Mouse (Mus musculus) ovary, postnatal 10 days (tissue): ENCODE measurements around the gene Cbx5.

Experiments
- DNase-seq: peaks from one replicate; pipeline ENCODE4 v3.0.0; 2022; ENCODE audit warnings: low spot score

Gene Cbx5

DNA sequence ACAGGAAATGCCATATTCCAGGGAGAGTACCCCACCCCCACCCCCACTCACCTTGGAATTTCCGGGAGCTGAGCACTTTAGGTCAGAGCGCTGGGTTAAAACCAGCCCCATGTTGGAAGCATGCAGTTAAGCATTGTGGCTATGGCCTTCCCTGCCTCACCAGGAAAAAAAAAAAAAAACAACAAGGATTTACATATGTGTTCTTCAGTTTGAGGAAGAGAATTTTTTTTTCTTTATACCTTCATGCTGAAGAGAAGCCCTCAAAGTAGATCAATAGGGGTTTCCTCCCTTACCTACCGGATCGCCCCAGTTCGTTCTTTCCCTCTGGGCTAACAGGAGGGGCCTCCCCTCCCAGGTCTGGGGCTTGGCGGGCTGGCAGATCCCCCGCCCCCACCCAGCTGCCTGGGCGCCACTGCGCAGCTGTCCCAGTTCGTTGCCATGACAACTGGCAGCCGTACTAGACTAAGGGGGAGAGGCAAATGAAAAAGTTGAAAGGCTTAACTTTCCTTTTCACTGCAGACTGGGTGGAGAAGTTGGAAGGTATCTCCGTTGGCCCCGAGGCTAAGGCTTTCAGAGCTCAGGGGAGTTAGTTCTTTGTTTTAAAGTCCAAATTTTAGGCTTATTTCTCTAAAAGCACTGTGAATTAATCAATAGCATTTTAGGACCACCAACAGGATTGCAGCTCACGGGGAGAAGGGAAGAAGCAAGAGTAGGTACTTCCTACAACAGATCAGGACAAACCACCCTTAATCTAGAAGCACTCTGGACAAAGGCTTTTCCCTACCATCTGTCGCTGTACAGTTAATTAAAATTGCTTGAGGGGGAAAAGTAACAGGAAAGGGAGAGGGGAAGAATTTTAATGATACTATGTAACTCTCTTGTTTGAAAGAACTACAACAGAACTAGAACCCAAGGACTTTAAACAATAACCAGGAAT, 24.4 kb downstream of the Cbx5 start:
- DNase-seq = peak; percentile 72

DNA sequence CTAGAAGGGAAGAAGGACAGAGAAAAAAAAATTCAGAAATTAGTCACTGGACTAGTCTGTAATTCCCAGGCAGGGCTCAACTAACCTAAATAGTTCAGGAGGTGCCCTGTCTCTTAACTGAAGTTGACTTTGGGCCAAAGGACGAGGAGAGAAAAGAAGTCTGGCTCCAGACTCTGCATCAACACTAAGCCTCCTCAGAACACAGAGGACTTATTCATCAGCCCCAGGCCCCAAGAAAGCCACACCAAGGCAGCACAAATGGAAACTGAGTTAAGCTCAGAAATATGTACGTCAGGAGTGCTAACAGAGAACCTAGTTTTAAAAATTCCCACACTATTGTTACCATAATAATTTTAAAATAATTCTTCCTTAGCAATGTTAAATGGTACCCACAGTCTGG, 25.5 kb downstream of the Cbx5 start:
- no peak for DNase-seq

DNA sequence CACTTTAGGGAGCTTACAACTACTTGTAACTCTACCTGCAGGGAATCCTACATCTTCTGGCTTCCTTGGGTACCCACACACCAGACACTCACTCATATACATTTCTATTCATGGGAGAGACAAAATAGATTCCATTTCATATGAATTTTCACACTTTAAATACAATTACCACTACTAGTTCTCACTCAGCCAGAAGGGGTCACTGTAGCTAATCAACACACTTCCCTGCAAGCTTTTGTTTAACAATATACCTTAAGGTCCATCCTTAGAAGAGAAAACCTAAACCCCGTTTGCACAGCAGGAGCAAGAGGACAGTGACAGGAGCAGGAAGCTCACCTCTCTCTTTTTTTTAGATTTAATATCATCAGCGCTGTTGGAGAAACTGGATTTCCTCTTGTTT, 34.5 kb downstream of the Cbx5 start:
- no peak for DNase-seq

DNA sequence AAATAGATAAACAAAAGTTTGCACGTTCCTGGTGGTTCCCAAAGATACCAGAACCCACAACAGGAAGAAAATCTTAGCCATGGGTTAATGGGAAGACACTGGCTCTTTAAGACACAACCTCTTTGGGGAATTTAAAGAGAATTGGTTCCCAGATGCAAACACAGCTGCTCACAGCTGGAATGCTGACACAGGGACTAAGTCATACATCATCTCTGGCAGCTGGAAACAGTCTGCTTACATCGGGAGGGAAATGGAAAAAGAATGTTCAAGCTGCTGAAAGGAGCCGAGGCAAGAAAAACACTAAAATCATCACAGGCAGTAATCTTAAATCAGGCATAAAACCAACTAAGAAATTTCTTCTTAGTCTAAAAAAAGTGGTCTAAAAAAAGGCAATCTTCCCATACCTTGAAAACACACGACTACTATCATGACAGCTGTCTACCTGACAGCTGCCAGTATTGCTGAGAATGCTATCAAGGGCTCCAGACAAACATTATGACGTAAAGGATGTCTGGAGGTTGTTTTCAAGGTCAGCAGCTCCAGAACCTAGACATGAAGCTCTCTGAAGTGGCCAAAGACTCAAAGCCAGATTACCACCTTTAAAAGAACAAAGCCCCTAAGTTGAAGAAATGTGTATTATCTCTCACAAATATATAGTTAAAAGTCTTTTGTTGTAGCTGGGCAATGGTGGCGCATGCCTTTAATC, 37.4 kb downstream of the Cbx5 start:
- no peak for DNase-seq

DNA sequence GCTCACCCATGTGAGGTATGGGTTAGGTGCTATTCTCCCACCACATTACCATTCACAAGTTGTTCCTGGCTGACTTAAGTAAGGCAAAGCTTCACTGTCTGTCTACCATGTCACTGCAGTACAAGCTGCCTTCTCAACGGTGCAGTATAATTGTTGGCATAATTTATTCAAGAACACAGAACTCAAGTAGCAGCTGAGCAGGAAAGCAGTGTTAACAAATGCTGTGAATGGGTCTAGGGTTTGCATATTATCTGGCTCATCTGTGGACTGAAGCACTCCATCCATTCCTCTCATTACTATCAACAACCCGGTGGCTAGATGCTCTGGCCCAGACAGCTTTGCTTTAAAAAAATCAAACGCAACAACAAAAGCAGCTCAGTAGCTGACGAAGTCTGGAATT, 41.8 kb downstream of the Cbx5 start:
- no peak for DNase-seq

DNA sequence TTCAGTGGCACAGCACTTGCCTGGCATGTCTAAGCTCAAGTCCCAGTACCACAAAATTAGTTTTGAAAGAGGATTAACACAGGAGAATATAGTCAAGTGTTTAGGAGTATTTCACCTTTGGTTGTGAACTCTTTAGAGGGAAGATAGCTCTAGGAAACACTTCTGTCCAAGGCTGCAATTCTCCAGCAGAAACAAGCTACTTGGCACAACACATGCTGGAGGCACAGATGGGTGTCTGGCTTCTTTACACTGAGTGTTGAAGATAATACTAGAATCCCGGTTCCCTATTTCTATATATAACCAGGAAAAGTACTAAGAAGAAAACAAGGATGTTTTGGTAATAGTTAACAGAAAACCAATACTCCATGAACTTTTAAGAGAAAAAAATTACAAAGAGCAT, 42.8 kb downstream of the Cbx5 start:
- DNase-seq = no peak

DNA sequence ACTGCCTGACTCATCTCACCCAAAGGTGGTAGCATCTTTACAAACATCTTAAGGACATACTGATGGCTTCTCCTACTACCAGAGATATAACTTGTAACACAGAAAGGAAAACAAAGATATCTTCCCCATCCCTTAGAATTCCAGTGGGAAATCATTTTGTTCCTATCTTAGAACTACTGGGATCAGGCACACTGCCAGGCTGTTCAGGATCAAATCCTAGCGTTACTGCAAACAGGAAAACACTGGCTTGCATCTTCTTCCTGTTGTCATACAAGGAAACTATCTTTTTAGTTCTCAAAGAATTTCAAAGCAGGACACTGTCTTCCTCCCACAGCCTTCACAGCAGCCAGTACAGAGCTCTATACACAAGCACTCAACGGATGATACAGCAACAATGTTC, 46.0 kb downstream of the Cbx5 start:
- no peak for DNase-seq

DNA sequence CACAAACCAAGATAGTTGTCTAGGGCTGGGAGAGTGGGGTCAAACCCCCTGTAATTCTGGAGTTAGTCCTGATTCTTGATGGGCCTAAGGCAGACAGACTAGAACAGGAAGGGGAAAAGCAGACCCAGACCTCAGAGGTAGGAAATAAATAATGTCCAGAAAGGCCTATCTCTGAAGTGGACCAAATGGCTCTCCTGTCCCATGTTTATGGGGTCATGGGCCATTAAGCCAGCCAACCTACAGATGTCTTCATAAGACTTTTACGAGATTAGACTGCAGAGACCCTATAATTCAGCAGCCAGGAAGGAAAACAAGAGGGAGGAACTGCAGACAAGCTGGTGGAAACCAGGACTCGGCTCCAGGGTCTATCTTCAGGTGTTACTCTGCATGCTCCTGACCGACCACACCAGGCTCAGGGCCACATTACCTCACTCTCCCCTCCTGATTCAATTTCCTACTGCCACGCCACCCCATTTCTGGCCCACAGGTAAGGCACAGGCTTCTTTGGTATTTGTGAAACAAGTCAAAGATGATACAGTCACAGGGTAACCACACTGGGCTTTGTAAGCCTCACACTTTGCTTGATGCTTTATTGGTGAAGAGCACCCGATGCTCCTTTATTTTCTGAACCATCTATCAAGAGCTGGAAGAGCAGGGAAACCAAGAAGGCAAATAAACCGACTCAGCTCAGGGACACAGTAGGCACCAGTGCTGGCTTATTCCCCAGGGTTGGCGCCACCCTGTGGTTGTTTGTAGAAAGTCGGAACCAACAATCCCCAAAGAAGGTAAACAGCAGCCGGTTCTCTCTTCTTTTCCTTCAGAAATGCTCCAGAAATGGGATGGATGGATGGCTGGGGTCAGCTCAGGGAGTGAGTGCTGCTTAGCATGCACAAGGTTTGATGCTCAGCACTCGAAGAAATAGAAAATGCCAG, 48.8 kb downstream of the Cbx5 start:
- no peak for DNase-seq

DNA sequence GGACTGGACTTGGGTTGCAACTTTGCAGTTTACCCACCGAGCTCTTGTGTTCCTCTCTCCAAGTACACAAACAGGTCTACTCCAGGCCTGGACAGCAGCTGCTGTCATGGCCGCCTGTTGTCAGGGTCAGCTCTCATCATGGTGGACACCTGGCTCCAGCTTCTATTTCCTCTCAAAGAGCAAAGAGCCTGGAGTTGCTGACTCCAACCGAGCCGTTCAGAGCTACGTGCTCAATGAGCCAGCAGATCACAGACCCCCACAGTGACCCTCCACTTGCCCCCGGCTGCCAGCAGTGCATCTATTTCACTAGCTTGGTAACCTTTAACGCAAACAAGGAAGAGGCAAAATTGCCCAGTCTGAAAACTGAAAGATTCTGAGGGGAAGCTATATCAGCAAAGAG, 49.5 kb downstream of the Cbx5 start:
- no peak for DNase-seq

DNA sequence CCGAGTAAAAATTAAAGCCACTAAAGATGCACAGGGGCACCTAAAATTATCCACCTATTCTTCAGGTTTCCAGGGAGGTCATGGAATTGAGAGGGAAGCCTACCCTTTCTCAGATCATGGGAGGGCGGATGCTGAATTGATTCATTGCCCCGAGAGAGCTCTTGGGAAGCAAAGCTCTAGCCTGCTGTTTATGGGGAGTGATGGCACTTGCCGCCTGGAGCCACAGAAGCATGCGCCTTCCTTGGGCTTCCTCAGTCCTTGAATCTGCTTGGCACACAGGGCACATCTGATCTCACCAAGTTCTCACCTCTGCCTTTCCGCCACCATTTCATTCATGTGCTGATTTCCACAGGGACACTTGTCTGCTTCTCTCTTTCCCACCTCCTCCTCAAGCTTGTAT, 51.8 kb downstream of the Cbx5 start:
- DNase-seq = no peak

DNA sequence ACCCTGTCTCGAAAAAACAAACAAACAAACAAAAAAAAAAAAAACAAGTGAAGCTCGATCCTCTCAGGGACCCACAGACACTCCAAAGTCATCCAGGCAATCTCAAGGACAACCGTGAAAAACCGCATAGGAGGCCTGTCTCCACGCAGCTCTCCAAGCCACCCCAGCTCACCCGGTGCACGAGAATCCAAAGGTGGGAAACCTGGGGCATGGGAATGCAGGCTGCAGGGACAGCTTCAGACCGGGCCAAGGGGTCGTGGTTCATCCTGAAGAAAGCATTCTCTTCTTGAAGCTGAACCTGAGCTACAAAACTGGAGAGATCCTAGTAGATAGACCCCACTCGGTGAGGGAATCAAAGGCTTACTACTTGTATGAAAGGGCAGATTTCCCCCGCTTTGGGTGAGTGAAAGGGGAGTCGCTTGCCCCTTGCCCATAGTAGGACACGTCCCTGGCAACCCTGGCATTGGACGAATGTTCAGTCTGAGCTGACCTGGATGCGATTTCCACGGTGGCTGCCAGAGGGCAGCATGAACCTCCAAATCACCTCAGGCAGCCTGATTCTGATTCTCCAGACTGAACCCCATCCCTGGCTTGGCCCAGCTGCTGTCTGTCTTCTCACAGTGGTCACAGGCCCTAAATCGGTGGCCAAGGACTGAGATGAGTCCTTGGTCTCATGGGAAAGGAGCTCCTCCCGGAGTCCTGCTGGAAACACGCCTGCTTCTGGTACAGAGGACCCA, 54.0 kb downstream of the Cbx5 start:
- DNase-seq = no peak

DNA sequence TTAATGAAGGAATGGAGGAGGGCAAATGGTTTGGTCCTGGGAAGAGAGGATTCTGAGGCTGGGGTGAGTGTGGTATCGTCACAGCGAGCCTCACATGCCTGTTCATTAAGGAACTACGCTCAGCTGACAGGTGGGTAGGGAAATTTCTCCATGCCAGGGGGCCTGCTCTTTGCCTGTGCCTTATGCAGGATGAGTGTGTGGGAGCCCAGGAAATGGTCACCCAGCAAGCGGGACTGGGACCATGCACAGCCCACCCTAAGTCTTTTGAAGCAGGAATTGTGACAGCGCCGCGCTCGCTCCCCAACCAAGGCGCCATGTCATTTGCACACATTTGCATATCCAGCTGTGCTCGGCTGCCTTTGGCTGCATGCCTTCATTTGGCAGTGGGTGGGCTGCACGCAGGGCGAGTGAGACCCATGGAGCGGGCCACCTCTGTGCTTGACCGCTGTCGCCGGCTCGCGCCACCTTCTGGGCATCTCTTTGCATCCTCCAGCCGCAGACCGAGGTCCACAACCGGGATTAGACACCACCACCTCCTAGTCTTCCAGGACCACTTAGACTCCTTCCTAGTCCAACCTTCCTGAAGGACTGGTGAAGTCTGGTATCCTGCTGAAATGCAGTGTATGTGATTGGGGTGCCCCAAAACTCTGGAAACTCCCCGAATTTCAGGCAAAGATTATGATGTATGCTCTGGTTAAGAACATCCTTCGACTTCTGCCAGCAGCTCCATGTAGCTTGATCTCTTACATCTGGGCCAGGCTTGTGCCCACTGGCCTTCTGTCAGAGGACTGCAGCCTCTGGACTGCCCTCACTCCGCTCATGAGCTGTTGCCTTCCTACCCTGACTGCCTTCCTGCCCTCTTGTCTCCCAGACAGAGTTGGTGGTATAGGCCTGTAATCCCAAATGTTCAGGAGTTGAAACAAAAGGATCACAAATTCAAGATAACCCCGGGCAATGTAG, 55.7 kb downstream of the Cbx5 start:
- DNase-seq = no peak

DNA sequence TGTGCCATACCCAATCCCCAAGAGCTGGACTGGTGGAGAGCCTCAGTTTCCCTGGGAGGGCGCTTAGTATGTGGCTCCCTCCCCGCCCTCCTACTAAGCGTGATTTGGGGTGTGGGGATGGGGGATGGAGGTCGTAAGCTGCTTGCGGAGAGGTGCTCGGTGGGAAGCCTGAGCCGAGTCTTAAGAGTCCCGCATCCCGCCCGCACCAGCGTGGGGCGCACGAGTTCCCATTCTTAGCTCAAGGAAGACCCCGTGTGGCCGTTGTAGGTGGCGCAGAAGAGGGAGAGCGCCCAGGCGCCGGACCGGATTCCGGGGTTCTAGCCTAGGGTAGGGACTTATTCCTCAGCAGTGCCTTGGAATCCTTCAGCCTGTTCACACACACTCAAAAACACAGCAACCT, 56.5 kb downstream of the Cbx5 start:
- DNase-seq = no peak

DNA sequence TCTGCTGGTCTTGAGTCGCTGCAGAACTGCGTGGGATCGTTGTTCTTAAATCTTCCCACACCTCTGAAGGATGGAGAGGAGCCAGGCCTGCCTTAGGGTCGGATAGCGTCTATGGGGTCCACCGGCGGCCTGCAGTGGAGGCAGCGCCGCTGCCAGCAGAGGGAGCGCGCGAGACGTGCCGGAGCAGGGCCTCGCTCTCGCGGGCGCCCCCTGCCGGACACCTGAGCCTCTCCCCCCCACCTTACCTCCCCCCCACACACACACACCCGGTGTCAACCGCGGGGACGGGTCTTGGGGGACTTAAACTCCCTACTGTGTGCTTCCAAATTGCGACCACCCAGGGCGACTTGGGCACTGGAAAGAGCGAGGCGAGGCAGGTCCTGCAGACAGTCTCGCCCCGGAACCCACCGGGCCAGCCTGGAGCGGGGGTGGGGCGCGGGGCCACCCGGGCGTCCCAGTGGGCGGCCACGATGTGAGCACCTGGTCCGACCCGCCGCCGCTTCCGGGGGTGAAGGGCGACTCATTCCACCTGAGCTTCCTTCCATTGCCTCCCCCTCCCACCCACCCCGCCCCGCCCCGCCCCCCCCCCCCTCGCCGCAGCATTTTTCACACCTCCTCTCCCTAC, 57.3 kb downstream of the Cbx5 start:
- DNase-seq = no peak

DNA sequence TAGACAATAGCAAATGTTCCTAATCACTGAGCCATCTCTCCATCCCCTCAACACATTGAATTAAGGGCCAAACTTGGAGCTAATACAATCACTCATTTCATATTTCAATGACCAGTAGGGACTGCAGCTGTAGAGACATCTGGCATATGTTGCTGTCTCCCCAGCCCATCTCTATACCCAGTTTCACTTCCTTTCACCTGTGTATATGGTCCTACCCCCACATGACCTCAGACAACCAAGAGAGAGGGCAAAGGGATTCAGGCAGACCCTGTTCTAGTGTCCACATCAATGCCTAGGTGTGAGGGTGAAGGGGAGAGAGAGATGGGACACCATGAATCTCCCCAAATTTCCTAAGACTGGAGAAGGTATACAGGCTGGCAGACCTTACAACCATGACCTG, 59.2 kb downstream of the Cbx5 start:
- no peak for DNase-seq

DNA sequence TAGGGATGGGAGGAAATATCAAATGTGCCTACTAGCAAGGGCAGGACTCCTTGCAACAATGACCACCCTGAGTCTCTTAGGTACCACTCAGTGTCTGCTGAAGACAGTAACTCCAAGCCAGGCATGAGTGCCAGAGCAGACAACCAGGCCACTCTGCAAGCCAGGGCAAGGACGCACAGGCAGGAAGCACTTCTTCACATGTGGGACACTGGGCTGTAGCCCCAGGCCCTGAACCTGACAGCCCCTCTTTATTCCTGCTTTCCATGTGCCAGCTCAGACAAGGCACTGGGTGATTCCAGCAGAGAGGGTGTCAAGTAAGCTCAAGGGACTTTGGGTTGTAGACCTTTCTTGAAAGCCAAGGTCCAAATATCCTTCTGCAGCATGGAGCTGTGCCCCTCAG, 60.8 kb downstream of the Cbx5 start:
- DNase-seq = no peak

DNA sequence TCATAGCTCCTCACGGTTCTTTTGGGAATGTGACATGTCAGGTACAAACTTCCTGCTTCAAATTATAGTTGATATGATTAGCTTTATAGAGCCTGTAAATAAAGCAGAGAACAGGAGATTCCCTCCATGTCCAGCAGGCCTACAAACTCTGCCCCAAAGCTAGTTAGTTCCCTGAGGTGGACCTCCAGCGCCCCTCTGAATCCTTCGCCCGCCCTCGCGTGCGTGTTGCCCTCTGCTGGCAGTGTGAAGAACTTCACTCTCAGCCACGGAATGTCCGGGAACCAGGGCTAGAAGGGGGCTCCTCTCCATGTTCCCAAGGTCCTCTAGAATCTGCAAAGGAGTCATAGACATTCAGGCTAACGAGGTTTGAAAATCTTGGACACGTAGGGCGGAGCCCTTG, 61.5 kb downstream of the Cbx5 start:
- no peak for DNase-seq

DNA sequence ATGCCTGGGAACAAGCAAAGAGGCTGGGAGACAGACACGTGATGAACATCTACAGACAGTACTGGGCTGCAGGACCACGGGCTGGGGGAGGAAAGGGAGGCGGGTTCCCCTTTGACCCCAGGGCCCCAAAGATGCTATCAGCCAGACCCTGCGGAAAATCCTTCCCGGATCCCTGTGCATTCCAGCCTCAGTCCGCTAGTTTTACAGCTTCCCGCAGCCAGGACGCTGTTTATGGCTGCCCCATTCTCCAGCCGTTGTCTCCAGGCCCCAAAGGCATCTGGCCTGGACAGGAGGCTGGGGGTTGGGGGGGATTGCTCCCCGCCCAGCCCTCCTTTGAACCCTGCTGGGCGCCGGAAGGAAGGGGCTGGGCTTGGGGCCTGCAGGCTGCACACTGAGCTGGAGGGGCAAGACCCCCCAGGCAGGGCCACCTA, 62.0 kb downstream of the Cbx5 start:
- no peak for DNase-seq

DNA sequence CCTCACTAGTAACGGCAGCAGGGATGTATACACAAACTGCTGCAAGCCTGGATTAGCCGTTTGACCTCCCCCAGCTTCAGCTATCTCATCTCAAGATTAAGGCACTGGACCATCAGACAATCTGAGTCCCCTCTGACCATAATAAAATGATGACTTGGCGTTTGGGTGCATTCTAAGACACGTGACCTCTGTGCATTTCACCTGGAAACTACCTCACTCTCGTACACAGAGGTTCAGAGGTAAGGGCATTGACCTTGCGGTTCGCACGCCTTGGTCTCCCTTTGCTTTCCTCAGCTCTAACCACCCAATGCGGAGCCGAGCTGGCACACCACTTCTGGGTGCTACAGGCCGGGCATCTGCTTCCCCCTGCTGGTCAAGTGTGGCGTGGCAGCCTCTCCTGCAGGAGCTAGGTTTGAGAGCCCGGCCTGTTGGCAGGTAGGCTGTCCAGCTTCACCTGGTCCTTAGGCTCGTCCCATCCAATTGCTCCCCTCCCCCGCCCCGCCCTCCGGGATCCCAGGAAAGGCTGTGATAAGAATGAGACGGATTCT, 62.7 kb downstream of the Cbx5 start:
- peak; percentile 87 for DNase-seq

DNA sequence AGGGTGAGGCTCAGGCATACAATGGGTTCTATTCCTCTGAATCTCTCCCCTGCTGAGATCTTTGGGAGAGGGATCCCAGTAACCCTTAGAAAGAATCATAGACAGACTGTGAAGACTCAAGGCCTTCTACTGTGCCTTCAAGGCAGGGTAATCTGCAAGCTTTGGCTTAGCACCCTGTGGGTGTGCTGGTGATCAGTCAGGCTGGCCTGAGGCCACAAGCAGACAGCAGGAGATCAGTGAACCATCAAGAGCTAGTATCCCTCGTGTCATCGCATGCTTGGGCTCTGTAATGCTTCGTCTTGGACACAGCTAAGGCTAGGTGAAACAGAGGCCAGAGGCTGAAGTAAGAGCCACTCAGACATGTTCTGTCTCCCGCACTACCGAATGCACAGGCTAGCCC, 66.4 kb downstream of the Cbx5 start:
- DNase-seq = no peak
